Mouse (Mus musculus): ENCODE measurements around the gene Uqcrc2.

Uqcrc2 gene

GRCm38 (mm10) chr7:120685227-120685626, 50.3 kb downstream of the Uqcrc2 start:
- peak; percentile 45 for DNase-seq (ENCODE audit: low read depth, low spot score)

DNA sequence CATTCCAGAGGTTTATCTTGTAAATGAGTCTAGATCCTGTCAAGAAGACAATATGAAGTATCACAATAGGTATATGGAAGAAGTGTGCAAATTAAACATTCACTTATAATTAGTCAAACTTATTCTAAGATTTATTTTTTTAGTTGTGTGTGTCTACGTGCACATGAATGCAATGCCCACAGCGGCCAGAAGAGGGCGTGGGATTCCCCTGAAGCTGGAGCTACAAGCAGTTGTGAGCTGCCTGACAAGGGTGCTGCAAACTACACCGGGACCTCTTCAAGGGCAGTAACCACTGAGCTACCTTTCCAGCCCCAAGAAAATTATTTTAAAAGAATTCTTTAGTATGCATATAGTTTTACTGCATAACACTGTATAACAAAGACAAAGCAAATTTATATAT, 55.7 kb downstream of the Uqcrc2 start:
- DNase-seq (ENCODE audit: low read depth, low spot score) = no peak

- DNase-seq (ENCODE audit: low read depth, low spot score) = peak; percentile 54
Measured at GRCm38 (mm10) chr7:120693831-120694375, 58.9 kb downstream of the Uqcrc2 start.

GRCm38 (mm10) chr7:120695196-120695595, 60.2 kb downstream of the Uqcrc2 start:
- no peak for DNase-seq (ENCODE audit: low read depth, low spot score)

DNA sequence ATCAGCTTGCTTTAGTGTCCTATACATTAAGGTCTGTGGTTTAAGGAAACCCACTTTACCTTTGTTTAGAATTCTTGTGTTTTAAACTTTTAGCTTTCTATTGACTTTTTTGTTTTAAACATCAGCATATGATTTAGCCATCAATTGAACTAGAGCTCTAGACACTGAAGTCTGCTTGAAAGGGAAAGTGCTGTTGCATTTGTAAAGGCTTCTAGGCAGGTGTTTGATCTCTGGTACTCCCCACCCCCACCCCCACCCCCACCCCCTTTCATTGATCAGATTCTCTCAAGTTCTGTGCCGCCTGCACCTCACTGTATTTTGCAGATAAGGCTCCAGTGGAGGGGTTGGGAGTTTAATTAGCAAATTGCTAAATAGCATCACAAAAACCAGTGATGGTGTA, 60.7 kb downstream of the Uqcrc2 start:
- DNase-seq (ENCODE audit: low read depth, low spot score) = no peak

DNA sequence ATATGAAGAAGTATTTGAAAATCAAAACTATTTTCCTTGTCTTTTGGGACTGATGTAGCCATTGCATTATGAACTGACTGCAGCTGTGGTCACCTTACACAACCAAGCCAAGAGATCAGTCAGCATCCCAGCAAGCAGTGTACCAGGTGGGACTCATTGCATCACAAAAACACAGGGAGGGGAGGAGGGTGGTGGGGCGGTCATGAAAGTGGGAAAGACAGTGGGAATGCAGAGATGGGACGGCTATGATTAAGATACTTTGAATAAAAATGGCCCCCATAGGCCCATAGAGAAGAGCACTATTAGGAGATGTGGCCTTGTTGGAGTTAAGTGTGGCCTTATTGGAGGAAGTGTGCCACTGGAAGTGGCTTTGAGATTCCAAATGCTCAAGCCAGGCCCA, 61.4 kb downstream of the Uqcrc2 start:
- no peak for DNase-seq (ENCODE audit: low read depth, low spot score)

- no peak for DNase-seq (ENCODE audit: low read depth, low spot score)
Measured at GRCm38 (mm10) chr7:120699586-120699985, 64.6 kb downstream of the Uqcrc2 start.

DNA sequence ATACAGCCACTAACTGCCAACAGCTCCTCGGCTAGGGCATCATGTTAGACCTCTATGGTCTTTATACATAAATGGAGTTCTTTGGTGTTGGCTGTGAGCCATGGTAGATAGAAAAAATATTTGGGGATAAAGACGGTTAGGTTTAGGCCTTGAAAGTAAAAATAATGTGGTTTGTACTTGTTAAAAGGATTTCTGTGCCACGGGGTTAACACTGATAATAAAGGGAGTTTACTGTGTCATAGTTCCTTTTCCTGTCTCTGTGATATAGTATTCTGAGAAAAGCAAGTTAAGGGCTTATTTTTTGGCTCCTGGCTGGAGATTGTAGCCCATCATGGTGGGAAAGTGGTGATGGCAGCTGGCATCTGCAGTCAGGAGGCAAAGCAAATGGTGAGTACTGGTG, 68.9 kb downstream of the Uqcrc2 start:
- no peak for DNase-seq (ENCODE audit: low read depth, low spot score)

Measured in brain, adult 2 months (tissue).